Mouse (Mus musculus): Measurements from ENCODE around the gene Scamp1. TPM values are rescaled to one million over a fixed set of nuclear protein-coding genes. Genes with fewer than 3 reads are reported as not detected.
"Not testable (repeated sequence)": the region's sequence is repeated elsewhere in the genome, so short reads cannot be mapped to it uniquely, and the experiment has no call there.

The Scamp1 gene
- polyA plus RNA-seq, 2 experiments, result 4.2 to 5.0 TPM

GRCm38 (mm10) chr13:94321094-94321792 lies 35.6 kb upstream of the Scamp1 start:
- 77% methylated on average over 1 of the region's 1 CpGs for WGBS (ENCODE audit: insufficient replicate concordance)
- Histone ChIP-seq H3K9ac (replicated peaks) (no peak overlapping the region), H3K9me3 (ENCODE audit: control insufficient read depth, low read length) (no peaks in the 10 kb centered on the region), H3K4me3 (ENCODE audit: insufficient read depth in 1 of 2, low read depth in 2 of 2, low read length in 2 of 2) (no peak overlapping the region), H3K4me1 (replicated peaks; ENCODE audit: control insufficient read depth in 2 of 2, insufficient read depth in 2 of 2, low read length in 1 of 2) (no peaks in the 10 kb centered on the region), H3K27ac (no peak overlapping the region), H3K4me2 (ENCODE audit: low read depth) (no peak overlapping the region), H3K36me3 (replicated peaks; ENCODE audit: control insufficient read depth, insufficient read depth, low read depth) (no peaks in the 10 kb centered on the region), H3K27me3 (ENCODE audit: control insufficient read depth, insufficient read depth, low read length) (no peaks in the 10 kb centered on the region)
- ATAC-seq (ENCODE audit: insufficient read depth) (no peak), DNase-seq (ENCODE audit: low read depth in 3 of 3, low spot score in 3 of 3) (no peak)
- TF ChIP-seq EP300 (IDR thresholded peaks at IDR 0.05; ENCODE audit: low read depth), result no peak
- no peak for TF ChIP-seq CTCF (IDR thresholded peaks at IDR 0.05; ENCODE audit: low read depth)

- H3K4me3 ChIP-seq (ENCODE audit: insufficient read depth in 1 of 2, low read depth in 2 of 2, low read length in 2 of 2), result no peak overlapping the region
- no peaks in the 10 kb centered on the region for H3K4me1 ChIP-seq (replicated peaks; ENCODE audit: control insufficient read depth in 2 of 2, insufficient read depth in 2 of 2, low read length in 1 of 2)
- no peak overlapping the region for H3K9ac ChIP-seq (replicated peaks)
- no peak for DNase-seq (ENCODE audit: low read depth in 3 of 3, low spot score in 3 of 3)
- no peaks in the 10 kb centered on the region for H3K36me3 ChIP-seq (replicated peaks; ENCODE audit: control insufficient read depth, insufficient read depth, low read depth)
- 68% methylated on average over 10 of the region's 10 CpGs for WGBS (ENCODE audit: insufficient replicate concordance)
- no peak overlapping the region for H3K4me2 ChIP-seq (ENCODE audit: low read depth)
- TF ChIP-seq CTCF (IDR thresholded peaks at IDR 0.05; ENCODE audit: low read depth) (no peak), EP300 (IDR thresholded peaks at IDR 0.05; ENCODE audit: low read depth) (no peak)
- no peaks in the 10 kb centered on the region for H3K27me3 ChIP-seq (ENCODE audit: control insufficient read depth, insufficient read depth, low read length)
- no peak overlapping the region for H3K27ac ChIP-seq
- no peaks in the 10 kb centered on the region for H3K9me3 ChIP-seq (ENCODE audit: control insufficient read depth, low read length)
- ATAC-seq (ENCODE audit: insufficient read depth), result no peak
Observed at GRCm38 (mm10) chr13:94316975-94317511, 31.4 kb upstream of the Scamp1 start.

DNA sequence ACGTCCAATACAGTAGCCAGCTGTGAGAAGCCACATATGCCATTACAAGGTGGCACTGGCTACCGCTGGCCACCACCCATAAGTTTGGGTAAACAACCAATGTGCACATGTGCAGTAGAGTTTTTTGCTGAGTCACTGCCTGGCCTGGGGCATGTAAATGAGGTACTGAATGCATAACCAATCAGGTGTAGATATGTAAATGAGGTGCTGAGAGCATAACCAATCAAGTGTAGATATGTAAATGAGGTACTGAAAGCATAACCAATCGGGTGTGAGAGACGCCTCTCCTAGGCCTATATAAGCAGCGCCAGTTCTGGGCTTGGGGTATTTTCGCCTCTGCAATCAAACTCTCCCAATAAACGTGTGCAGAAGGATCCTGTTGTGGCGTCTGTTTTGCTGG lies 27.2 kb upstream of the Scamp1 start:
- H3K27ac ChIP-seq; H3K9ac ChIP-seq (replicated peaks); H3K27me3 ChIP-seq (ENCODE audit: control insufficient read depth, insufficient read depth, low read length); H3K4me1 ChIP-seq (replicated peaks; ENCODE audit: control insufficient read depth in 2 of 2, insufficient read depth in 2 of 2, low read length in 1 of 2); H3K9me3 ChIP-seq (ENCODE audit: control insufficient read depth, low read length); H3K4me2 ChIP-seq (ENCODE audit: low read depth); H3K4me3 ChIP-seq (ENCODE audit: insufficient read depth in 1 of 2, low read depth in 2 of 2, low read length in 2 of 2); H3K36me3 ChIP-seq (replicated peaks; ENCODE audit: control insufficient read depth, insufficient read depth, low read depth): not testable (repeated sequence)
- DNase-seq (ENCODE audit: low read depth in 3 of 3, low spot score in 3 of 3) (peak in 1 of 3 experiments; percentile 20), ATAC-seq (ENCODE audit: insufficient read depth) (peak; percentile 45; the same call in 1 of the 2 replicates)
- 85% methylated on average over 8 of the region's 8 CpGs for WGBS (ENCODE audit: insufficient replicate concordance)

DNA sequence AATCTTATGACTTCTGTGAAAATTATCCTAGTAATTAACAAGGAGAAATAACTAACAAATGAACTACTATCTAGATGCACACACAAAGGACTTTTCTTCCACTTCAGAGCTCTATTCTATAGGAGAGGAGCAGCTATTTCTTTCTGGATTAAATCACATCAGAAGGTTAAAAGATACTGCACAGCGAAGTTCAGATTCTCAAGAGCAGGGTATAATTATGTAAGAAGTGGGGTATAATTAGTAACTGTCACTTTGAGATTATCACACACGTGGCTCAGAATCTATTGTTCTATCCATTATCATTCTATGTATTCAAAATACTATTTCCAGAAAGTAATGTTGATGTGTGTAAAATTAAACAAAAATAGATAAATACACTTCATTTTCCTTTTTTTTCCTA lies 22.6 kb upstream of the Scamp1 start:
- Histone ChIP-seq H3K4me3 (ENCODE audit: insufficient read depth in 1 of 2, low read depth in 2 of 2, low read length in 2 of 2) (no peak overlapping the region), H3K9ac (replicated peaks) (no peak overlapping the region), H3K9me3 (ENCODE audit: control insufficient read depth, low read length) (no peaks in the 10 kb centered on the region), H3K36me3 (replicated peaks; ENCODE audit: control insufficient read depth, insufficient read depth, low read depth) (no peaks in the 10 kb centered on the region), H3K27me3 (ENCODE audit: control insufficient read depth, insufficient read depth, low read length) (no peaks in the 10 kb centered on the region), H3K4me1 (replicated peaks; ENCODE audit: control insufficient read depth in 2 of 2, insufficient read depth in 2 of 2, low read length in 1 of 2) (peaks cover 6 to 14% of the 10 kb centered on the region in 2 experiments; a peak in 3 of 4 replicates), H3K4me2 (ENCODE audit: low read depth) (no peak overlapping the region), H3K27ac (no peak overlapping the region)
- ATAC-seq (ENCODE audit: insufficient read depth) (no peak), DNase-seq (ENCODE audit: low read depth in 3 of 3, low spot score in 3 of 3) (no peak)
- TF ChIP-seq CTCF (IDR thresholded peaks at IDR 0.05; ENCODE audit: low read depth), result no peak
- no peak for TF ChIP-seq EP300 (IDR thresholded peaks at IDR 0.05; ENCODE audit: low read depth)
- WGBS (ENCODE audit: insufficient replicate concordance), result 52% methylated on average over 2 of the region's 2 CpGs

GRCm38 (mm10) chr13:94307531-94307930 lies 21.9 kb upstream of the Scamp1 start:
- Histone ChIP-seq H3K4me3 (ENCODE audit: insufficient read depth in 1 of 2, low read depth in 2 of 2, low read length in 2 of 2) (no peak overlapping the region), H3K4me2 (ENCODE audit: low read depth) (peak overlapping the region; percentile 67), H3K9me3 (ENCODE audit: control insufficient read depth, low read length) (no peaks in the 10 kb centered on the region), H3K9ac (replicated peaks) (no peak overlapping the region), H3K4me1 (replicated peaks; ENCODE audit: control insufficient read depth in 2 of 2, insufficient read depth in 2 of 2, low read length in 1 of 2) (peaks cover 6 to 14% of the 10 kb centered on the region in 2 experiments; a peak in 3 of 4 replicates), H3K27me3 (ENCODE audit: control insufficient read depth, insufficient read depth, low read length) (no peaks in the 10 kb centered on the region), H3K27ac (no peak overlapping the region), H3K36me3 (replicated peaks; ENCODE audit: control insufficient read depth, insufficient read depth, low read depth) (no peaks in the 10 kb centered on the region)
- DNase-seq (ENCODE audit: low read depth in 3 of 3, low spot score in 3 of 3) (no peak), ATAC-seq (ENCODE audit: insufficient read depth) (no peak)
- WGBS (ENCODE audit: insufficient replicate concordance), result 70% methylated on average over 7 of the region's 7 CpGs
- TF ChIP-seq EP300 (IDR thresholded peaks at IDR 0.05; ENCODE audit: low read depth), result no peak
- no peak for TF ChIP-seq CTCF (IDR thresholded peaks at IDR 0.05; ENCODE audit: low read depth)
